Mouse (Mus musculus): ENCODE results near the gene Erh.

The Erh gene

GRCm38 (mm10) chr12:80643693-80644505 lies at the start of gene Erh, which contains the start of gene Slc39a9:
Gene Erh, minus strand, starts transcription at chr12:80644341.
Gene Slc39a9, plus strand, starts transcription at chr12:80643883.
- DNase-seq (ENCODE audit: low spot score in 2 of 2): peak; percentile 67 to 89

GRCm38 (mm10) chr12:80693700-80694099 lies 49.6 kb upstream of the Erh start:
- no peak for DNase-seq (ENCODE audit: low spot score in 2 of 2)

GRCm38 (mm10) chr12:80692269-80692972 lies 48.3 kb upstream of the Erh start, which contains the start of gene Plekhd1:
Gene Plekhd1, plus strand, starts transcription at chr12:80692591.
- peak in 1 of 2 experiments; percentile 26 for DNase-seq (ENCODE audit: low spot score in 2 of 2)

GRCm38 (mm10) chr12:80691671-80692091 lies 47.5 kb upstream of the Erh start:
- DNase-seq (ENCODE audit: low spot score in 2 of 2): no peak

- DNase-seq (ENCODE audit: low spot score in 2 of 2): no peak
These were observed 45.6 kb upstream of the Erh start for GRCm38 (mm10) chr12:80689696-80690095.

- DNase-seq (ENCODE audit: low spot score in 2 of 2): peak in 1 of 2 experiments; percentile 45
These were observed 43.7 kb upstream of the Erh start for GRCm38 (mm10) chr12:80687788-80688211.

- no peak for DNase-seq (ENCODE audit: low spot score in 2 of 2)
These were observed 40.2 kb upstream of the Erh start for GRCm38 (mm10) chr12:80684316-80684715.

- DNase-seq (ENCODE audit: low spot score in 2 of 2): no peak
These were observed 39.4 kb upstream of the Erh start for GRCm38 (mm10) chr12:80683554-80683953.

- peak in 1 of 2 experiments; percentile 24 for DNase-seq (ENCODE audit: low spot score in 2 of 2)
These were observed 37.2 kb upstream of the Erh start for GRCm38 (mm10) chr12:80681340-80681739.

GRCm38 (mm10) chr12:80673170-80673569 lies 29.0 kb upstream of the Erh start:
- peak in 1 of 2 experiments; percentile 53 for DNase-seq (ENCODE audit: low spot score in 2 of 2)

- no peak for DNase-seq (ENCODE audit: low spot score in 2 of 2)
These were observed 24.2 kb upstream of the Erh start for GRCm38 (mm10) chr12:80668391-80668790.

GRCm38 (mm10) chr12:80663935-80664334 lies 19.8 kb upstream of the Erh start:
- no peak for DNase-seq (ENCODE audit: low spot score in 2 of 2)

- no peak for DNase-seq (ENCODE audit: low spot score in 2 of 2)
These were observed 18.2 kb upstream of the Erh start for GRCm38 (mm10) chr12:80662322-80662721.

- DNase-seq (ENCODE audit: low spot score in 2 of 2): no peak
These were observed 14.5 kb upstream of the Erh start for GRCm38 (mm10) chr12:80658661-80659060.

- DNase-seq (ENCODE audit: low spot score in 2 of 2): no peak
These were observed 10.5 kb upstream of the Erh start for GRCm38 (mm10) chr12:80654659-80655025.

GRCm38 (mm10) chr12:80653951-80654658 lies 10.0 kb upstream of the Erh start:
- no peak for DNase-seq (ENCODE audit: low spot score in 2 of 2)

GRCm38 (mm10) chr12:80646377-80646776 lies 2.2 kb upstream of the Erh start:
- DNase-seq (ENCODE audit: low spot score in 2 of 2): no peak

- DNase-seq (ENCODE audit: low spot score in 2 of 2): no peak
These were observed 346 bp upstream of the Erh start for GRCm38 (mm10) chr12:80644506-80644868.

- peak; percentile 21 to 66 for DNase-seq (ENCODE audit: low spot score in 2 of 2)
These were observed 1.1 kb downstream of the Erh start for GRCm38 (mm10) chr12:80642725-80643692.

- no peak for DNase-seq (ENCODE audit: low spot score in 2 of 2)
These were observed 12.4 kb downstream of the Erh start for GRCm38 (mm10) chr12:80631790-80632189.

GRCm38 (mm10) chr12:80620501-80620900 lies 23.6 kb downstream of the Erh start:
- no peak for DNase-seq (ENCODE audit: low spot score in 2 of 2)
